Mouse (Mus musculus): ENCODE data around the gene Tmub2. TPM values are rescaled to one million over a fixed set of nuclear protein-coding genes. Genes with fewer than 3 reads are reported as not detected.

Tmub2 gene
- total RNA-seq, 2 experiments from 2014 or later, result 61.1 to 67.4 TPM

DNA sequence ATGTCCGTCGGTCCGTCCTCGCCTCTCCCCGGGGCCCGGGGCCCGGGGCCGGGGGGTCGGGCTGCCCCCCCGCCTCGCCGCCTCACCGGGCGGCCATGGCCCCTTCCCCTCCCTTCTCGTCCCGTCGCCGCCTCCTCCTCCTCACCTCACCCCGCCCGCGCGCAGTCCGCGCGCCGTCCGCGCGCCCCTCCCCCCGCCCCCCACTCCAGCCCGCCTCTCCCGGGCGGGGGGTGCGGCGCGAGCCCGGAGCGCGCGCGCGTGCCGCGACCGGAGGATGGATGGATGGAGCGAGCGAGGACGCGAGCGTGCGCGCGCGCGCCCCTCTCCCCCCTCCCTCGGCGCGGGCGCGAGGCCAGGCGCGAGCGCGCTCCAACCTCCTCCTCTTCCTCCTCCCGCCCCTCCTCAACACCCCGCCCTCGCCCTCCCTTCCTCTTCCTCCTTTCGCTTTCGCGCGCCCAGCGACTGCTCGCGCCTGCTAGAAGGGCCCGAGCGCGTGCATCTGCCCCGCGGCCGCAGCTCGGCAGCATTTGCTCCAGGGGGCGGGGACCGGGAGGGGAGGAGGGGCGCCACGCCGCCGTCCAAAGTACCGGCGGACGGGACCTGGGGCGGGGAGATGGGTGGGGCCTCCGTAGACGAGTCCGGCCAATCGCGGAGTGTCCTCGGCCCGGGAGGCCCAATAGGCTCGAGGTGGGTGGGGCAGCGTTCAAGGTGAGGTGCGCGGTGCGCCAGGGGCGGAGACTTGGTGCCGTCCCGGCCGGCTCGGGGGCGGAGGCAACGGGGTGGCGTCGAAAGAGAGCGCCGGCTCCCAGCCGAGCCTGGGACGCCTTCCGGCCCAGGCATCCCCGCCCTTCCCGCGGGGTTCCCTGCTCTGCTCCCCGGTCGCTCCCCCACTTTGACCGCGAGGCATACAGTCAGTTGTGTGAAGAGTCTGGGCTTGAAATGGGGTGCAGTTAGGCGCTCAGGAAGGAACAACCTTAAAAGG is 12.1 kb downstream of the Tmub2 start, which contains the start of gene Atxn7l3:
TSS of gene Atxn7l3 (minus strand) at position 141 of the 982 bp plus-strand sequence.
- peak; percentile 97 to 99 for DNase-seq (ENCODE audit: low spot score in 2 of 2)
- TF ChIP-seq CTCF (conservative IDR thresholded peaks at IDR 0.05), result no peak
- Histone ChIP-seq H3K27ac (peak within 1 kb of the TSS; percentile 86), H3K4me3 (peak within 1 kb of the TSS; percentile 82)

DNA sequence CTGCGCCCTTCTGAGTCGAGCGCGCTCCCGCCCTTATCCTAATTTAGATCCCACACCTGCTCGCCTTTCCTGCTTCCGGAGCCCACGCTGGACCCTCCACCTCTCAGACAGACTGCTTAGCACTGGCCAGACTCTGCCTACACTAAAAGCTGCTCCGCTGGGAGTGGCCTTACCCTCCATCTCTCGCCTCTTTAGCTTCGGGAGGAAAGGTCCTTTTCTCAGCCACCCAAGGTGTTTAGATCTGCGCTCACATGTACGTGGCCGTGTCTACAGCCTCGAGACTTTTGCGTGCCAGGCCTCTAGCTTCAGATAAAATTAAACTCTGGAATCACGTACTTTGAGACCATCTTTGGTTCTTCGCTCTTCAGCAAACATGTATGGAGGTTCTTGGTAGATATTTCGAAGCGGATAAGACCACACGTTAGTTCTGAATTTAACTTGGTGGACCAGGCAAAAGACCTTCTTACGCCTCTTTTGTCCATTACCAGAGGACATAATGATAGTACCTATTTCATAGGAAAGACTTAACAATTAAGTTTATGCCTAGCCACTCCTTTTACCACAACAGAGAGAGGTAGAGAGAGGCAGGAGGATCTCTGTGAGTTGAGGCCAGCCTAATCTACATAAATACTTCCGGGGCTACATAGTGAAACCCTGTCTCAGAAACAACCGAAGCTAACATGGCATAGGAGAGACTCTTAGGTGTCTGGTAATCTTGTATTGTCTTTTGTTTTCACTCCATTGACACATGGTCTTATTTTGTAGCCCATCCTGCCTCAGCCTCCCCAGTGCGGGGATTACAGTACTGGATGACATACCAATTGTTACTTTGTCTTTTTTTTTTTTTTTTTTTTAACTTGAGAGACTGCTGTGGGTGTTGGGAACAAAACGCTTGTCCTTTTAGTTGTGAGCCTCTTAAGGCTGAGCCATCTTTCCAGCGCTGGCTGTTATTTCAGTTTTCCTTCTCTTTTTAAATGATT is 13.1 kb downstream of the Tmub2 start:
- Histone ChIP-seq H3K4me3 (peak overlapping the region; percentile 82), H3K27ac (peak overlapping the region; percentile 86)
- TF ChIP-seq CTCF (conservative IDR thresholded peaks at IDR 0.05), result no peak
- no peak for DNase-seq (ENCODE audit: low spot score in 2 of 2)

DNA sequence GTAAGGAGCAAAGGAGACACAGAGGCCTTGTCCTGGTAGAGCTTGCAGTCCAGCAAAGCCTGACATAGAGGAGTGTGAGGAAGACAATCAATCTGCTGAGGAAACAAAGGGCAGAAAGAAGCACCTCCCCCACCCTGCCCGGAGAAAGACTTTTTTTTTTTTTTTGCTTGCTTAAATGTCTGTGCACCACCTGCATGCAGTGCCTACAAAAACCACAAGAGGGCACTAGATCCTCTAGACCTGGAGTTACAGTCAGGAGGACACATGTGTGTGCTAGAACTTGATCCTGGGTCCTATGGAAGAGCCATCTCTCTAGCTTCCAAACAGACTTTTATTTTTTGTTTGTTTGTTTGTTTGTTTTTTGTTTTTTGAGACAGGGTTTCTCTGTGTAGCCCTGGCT is 15.1 kb downstream of the Tmub2 start:
- TF ChIP-seq CTCF (conservative IDR thresholded peaks at IDR 0.05), result peak; percentile 74
- DNase-seq (ENCODE audit: low spot score in 2 of 2), result peak in 1 of 2 experiments; percentile 66

DNA sequence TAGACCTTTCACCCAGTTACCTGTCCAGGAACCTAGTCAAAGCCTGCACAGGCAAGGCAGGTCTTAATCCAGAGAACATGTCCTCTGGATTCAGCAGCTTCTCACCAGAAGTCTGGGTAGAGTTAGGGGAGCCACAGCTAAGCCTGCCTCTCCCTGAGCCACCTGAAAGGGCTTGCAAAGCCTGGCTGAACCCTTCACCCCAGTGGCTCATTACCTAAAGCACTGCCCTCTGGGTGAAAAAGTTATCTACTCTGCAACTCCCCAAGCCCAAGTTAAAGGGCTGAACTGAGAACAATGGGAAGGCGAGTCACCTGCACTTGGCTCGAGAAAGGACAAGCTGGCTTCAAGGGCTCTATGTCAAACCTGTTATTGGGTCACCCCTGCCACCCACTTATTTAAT is 19.4 kb downstream of the Tmub2 start:
- Histone ChIP-seq H3K4me3 (no peak overlapping the region), H3K27ac (no peak overlapping the region)
- no peak for TF ChIP-seq CTCF (conservative IDR thresholded peaks at IDR 0.05)
- DNase-seq (ENCODE audit: low spot score in 2 of 2), result no peak

More for the DNA sequence above, 15.1 kb downstream of the Tmub2 start:
- H3K4me3 ChIP-seq, result no peak overlapping the region
- H3K27ac ChIP-seq, result no peak overlapping the region

GRCm38 (mm10) chr11:102305359-102305758 is 20.6 kb downstream of the Tmub2 start:
- TF ChIP-seq CTCF (conservative IDR thresholded peaks at IDR 0.05), result no peak
- no peak for DNase-seq (ENCODE audit: low spot score in 2 of 2)
- no peak overlapping the region for H3K27ac ChIP-seq

DNA sequence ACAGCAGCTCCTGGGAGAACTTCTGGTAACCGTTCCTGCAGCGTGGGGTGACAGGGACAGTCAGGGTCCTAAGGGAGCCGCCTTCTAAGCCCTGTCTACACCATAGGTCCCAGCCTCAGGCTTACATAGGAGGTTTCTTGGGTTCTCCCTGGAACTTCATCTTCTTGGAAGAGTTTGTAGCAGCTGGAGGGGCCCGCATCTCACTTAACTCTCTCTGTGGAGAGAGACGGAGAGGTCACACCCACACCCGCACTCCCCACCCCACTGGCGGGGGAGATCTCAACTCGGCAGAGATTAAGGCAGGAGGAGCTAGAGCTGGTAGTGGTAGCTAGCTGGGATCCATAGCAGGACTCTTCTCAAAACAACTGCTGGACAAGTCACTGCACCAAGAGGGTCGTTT is 23.4 kb downstream of the Tmub2 start:
- no peak for DNase-seq (ENCODE audit: low spot score in 2 of 2)
- H3K27ac ChIP-seq, result no peak overlapping the region
- no peak for TF ChIP-seq CTCF (conservative IDR thresholded peaks at IDR 0.05)
- H3K4me3 ChIP-seq, result no peak overlapping the region

More at GRCm38 (mm10) chr11:102305359-102305758, 20.6 kb downstream of the Tmub2 start:
- H3K4me3 ChIP-seq, result no peak overlapping the region

DNA sequence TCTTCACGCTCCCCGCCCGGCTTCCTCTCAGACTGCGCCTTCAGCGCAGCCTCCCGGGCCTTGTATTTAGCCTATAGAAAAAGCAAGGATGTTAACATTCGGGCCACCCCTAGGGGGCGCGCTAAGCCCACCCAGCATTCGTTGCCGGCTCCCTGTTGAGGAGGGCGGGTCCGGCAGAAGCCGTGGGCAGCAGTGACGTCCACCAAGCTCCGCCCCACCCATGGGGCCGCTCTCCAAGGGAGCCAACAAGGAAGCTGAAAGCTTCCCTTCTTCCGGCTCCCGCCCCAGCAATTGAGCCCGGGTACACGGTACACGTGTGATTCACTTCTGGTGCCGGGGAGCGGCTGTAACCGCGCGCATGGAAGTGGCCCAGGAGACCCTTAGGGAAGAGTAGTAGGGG is 24.2 kb downstream of the Tmub2 start:
- DNase-seq (ENCODE audit: low spot score in 2 of 2), result peak; percentile 97 to 98
- peak; percentile 98 for TF ChIP-seq CTCF (conservative IDR thresholded peaks at IDR 0.05)
- peak overlapping the region; percentile 46 for H3K4me3 ChIP-seq
- peak overlapping the region; percentile 72 for H3K27ac ChIP-seq

DNA sequence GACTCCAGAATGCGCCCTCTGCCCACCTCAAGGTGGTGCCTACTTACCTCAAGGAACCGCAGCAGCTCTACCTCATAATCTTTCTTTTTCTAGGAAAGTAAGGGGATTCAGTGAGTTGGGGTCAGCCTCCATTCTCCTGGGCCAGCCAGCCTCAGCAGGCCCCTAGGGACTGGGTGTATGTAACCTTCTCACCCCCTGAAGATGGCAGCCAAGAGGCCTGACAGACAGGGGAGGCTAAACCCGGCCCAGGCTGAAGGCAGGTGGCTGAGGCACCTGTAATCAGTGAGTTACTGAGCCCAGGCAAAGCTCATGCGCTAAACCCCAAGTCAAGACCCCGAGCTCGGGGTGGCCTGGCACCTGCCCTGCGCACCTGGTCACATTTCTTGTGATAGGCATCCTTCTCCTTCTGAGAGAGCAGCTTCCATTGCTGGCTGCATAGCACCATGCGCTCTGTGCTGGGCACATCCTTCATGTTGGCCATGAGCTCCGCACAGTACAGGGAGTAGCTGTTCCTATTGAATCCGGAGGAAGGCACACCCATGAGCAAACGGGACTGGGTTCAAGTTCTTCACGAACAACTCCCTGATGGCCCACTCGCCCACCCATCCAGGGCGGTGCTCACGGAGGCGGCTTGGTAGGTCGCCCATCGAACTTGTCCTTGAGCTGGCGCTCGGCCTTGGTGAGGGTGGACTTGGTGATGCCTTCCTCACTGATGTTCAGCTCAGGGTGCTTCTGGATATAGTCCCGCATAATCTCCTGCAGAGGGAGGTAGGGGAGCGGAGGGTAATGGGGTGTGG is 25.3 kb downstream of the Tmub2 start:
- no peak for TF ChIP-seq CTCF (conservative IDR thresholded peaks at IDR 0.05)
- H3K27ac ChIP-seq, result peak overlapping the region; percentile 72
- H3K4me3 ChIP-seq, result no peak overlapping the region
- no peak for DNase-seq (ENCODE audit: low spot score in 2 of 2)

GRCm38 (mm10) chr11:102310768-102311695 is 26.3 kb downstream of the Tmub2 start:
- no peak for TF ChIP-seq CTCF (conservative IDR thresholded peaks at IDR 0.05)
- Histone ChIP-seq H3K27ac (no peak overlapping the region), H3K4me3 (no peak overlapping the region)
- DNase-seq (ENCODE audit: low spot score in 2 of 2), result no peak

GRCm38 (mm10) chr11:102311966-102312365 is 27.2 kb downstream of the Tmub2 start:
- no peak for DNase-seq (ENCODE audit: low spot score in 2 of 2)
- Histone ChIP-seq H3K4me3 (no peak overlapping the region), H3K27ac (no peak overlapping the region)
- TF ChIP-seq CTCF (conservative IDR thresholded peaks at IDR 0.05), result no peak

DNA sequence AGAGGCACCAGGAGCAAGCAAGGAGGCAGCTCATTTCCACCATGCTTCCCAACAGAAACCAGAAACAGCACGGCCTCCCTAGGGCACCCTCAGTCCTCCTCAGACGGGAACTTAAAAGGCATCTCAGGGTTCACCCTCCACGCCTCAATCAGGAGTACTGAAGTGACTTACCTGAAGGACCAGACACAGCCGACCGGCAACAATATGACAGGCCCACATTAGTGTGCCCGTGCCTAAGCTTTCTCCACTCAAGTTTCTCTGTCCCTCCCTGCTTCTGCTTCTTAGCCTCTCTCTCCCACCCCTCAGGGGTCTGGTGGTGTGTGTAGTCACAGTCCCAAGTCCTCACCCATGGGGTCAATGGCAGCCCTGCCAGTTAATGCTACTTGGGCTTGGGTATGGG is 27.9 kb downstream of the Tmub2 start:
- Histone ChIP-seq H3K27ac (no peak overlapping the region), H3K4me3 (no peak overlapping the region)
- no peak for DNase-seq (ENCODE audit: low spot score in 2 of 2)
- TF ChIP-seq CTCF (conservative IDR thresholded peaks at IDR 0.05), result no peak

Data from layer of hippocampus, adult 2 months (tissue).